Mouse (Mus musculus) neural tube, postnatal 0 days (tissue): ENCODE results near the gene Xylb. TPM values are rescaled to one million over a fixed set of nuclear protein-coding genes. Genes with fewer than 3 reads are reported as not detected.

Source experiments
- polyA plus RNA-seq: library from polyadenylated mRNA; unstranded; fragments of >200 nt; fragmentation: Nextera tagmentation; extraction: Ambion mirVana; gene quantifications from 2 replicates; pipeline ENCODE4 v1.2.1, GENCODE M21; 2015

Xylb gene
- 2.9 and 3.5 TPM in 2 replicates for polyA plus RNA-seq

GRCm38 (mm10) chr9:119357331-119358057 lies at the start of gene Xylb:
Xylb (plus strand) TSS chr9:119357381.

GRCm38 (mm10) chr9:119322289-119323259 lies 34.6 kb upstream of the Xylb start, which contains the start of gene Oxsr1:
Oxsr1 (minus strand) TSS chr9:119322427.

GRCm38 (mm10) chr9:119339558-119340211 lies 17.5 kb upstream of the Xylb start, which contains the start of gene Acaa1a:
Acaa1a (plus strand) TSS chr9:119339676.

GRCm38 (mm10) chr9:119340909-119341816 lies 16.0 kb upstream of the Xylb start, which contains the start of gene Myd88:
Myd88 (minus strand) TSS chr9:119341411.

GRCm38 (mm10) chr9:119365284-119365683 lies 8.1 kb downstream of the Xylb start, which contains the start of gene Slc22a14:
Slc22a14 (minus strand) TSS chr9:119365553.

GRCm38 (mm10) chr9:119401801-119402214 lies 44.6 kb downstream of the Xylb start, which contains the start of gene Acvr2b:
Acvr2b (plus strand) TSS chr9:119402118.

Other genes with a start within 250 kb of the Xylb start
- 5.2 and 5.3 TPM in 2 replicates for gene Acaa1b, start 200.3 kb upstream of the Xylb start, polyA plus RNA-seq
- gene Gm47289, start 198.2 kb upstream of the Xylb start, polyA plus RNA-seq, result not detected in 2 replicates
- gene Slc22a13, start 148.3 kb upstream of the Xylb start, polyA plus RNA-seq, result not detected in 2 replicates
- 11.4 and 13.6 TPM in 2 replicates for gene Oxsr1, start 35.0 kb upstream of the Xylb start, polyA plus RNA-seq
- 86.4 and 96.2 TPM in 2 replicates for gene Acaa1a, start 17.7 kb upstream of the Xylb start, polyA plus RNA-seq
- 6.7 and 7.3 TPM in 2 replicates for gene Myd88, start 16.0 kb upstream of the Xylb start, polyA plus RNA-seq
- 0.18 TPM in 1 of 2 replicates, not detected in the other for gene Slc22a14, start 8.2 kb downstream of the Xylb start, polyA plus RNA-seq
- gene Acvr2b, start 44.7 kb downstream of the Xylb start, polyA plus RNA-seq, result 27.3 and 30.3 TPM in 2 replicates
- 33.4 and 34.5 TPM in 2 replicates for gene Exog, start 87.6 kb downstream of the Xylb start, polyA plus RNA-seq
- gene Scn5a, start 221.6 kb downstream of the Xylb start, polyA plus RNA-seq, result 0.36 and 0.43 TPM in 2 replicates